Mouse (Mus musculus) MEL (cell line): ENCODE measurements around the gene Nup160.

Source experiments
- GABPA ChIP-seq: IDR thresholded peaks from 2 replicates; pipeline ENCODE4 v1.6.1; 2012; ENCODE audit warnings: low read depth, mild to moderate bottlenecking, inconsistent platforms, low read length, improper control_type of control experiment, moderate library complexity
- GATA1 ChIP-seq: IDR thresholded peaks from 2 replicates; pipeline ENCODE4 v1.6.1; 2011; ENCODE audit warnings: low read depth, low read length, improper control_type of control experiment
- JUND ChIP-seq: IDR thresholded peaks from 2 replicates; pipeline ENCODE4 v1.6.1; 2011; ENCODE audit warnings: low read depth, mild to moderate bottlenecking, improper control_type of control experiment, low read length
- MAFK ChIP-seq: IDR thresholded peaks from 2 replicates; pipeline ENCODE4 v1.6.1; 2011; ENCODE audit warnings: low read depth, mild to moderate bottlenecking, low read length, improper control_type of control experiment, borderline replicate concordance
- POLR2A ChIP-seq, 2 experiments: IDR thresholded peaks; 2 replicates each; pipeline ENCODE4 v1.6.1; 2011 to 2012; ENCODE audit warnings: low read length in 2 of 2, mild to moderate bottlenecking in 2 of 2, control low read depth in 1 of 2, improper control_type of control experiment in 1 of 2, low read depth in 1 of 2, moderate library complexity in 1 of 2; ENCODE audit not compliant: control insufficient read depth in 1 of 2, insufficient read depth in 1 of 2, poor library complexity in 1 of 2
- RAD21 ChIP-seq: IDR thresholded peaks from 2 replicates; pipeline ENCODE4 v1.6.1; 2011; ENCODE audit warnings: mild to moderate bottlenecking, low read depth, low read length, improper control_type of control experiment

GRCm38 (mm10) chr2:90674555-90674954 is 2.5 kb upstream of the Nup160 start:
- TF ChIP-seq POLR2A (IDR thresholded peaks at IDR 0.05; ENCODE audit: control insufficient read depth in 1 of 2, insufficient read depth in 1 of 2, low read depth in 1 of 2, low read length in 2 of 2, poor library complexity in 1 of 2) (no peak), MAFK (no peak), RAD21 (peak; percentile 83), GABPA (no peak), JUND (no peak), GATA1 (no peak)
